Mouse (Mus musculus): ENCODE measurements at regions not wholly inside any gene's neighbourhood (a gene's known extent, or its start where the extent isn't known, plus 50 kb on each side); places are given as distances from the start of the nearest gene placed in this dataset.

GRCm38 (mm10) chr4:73051511-73051910 lies 199.1 kb upstream of the Aldoart1 start:
- no peak for DNase-seq (ENCODE audit: low read depth, low spot score)

DNA sequence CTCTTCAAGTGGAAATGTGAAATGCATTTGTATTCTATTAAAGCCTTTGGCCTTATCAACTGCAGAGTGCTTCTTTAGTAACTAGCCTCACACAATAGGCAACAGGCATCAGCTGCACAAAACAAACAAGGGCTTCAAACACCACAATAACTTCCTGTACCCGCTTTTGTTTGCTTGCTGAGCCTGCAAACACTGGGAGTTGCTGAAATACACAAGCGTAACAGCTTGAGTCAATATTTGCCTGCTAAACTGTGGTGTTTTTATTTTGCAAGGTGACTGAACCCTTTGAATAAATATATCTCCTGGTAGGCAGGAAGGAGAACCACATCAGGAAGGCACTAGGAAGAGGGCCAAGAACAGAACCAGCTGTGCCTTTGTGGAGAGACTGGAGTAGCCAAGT lies 195.4 kb upstream of the Aldoart1 start:
- DNase-seq (ENCODE audit: low read depth, low spot score) = no peak

DNA sequence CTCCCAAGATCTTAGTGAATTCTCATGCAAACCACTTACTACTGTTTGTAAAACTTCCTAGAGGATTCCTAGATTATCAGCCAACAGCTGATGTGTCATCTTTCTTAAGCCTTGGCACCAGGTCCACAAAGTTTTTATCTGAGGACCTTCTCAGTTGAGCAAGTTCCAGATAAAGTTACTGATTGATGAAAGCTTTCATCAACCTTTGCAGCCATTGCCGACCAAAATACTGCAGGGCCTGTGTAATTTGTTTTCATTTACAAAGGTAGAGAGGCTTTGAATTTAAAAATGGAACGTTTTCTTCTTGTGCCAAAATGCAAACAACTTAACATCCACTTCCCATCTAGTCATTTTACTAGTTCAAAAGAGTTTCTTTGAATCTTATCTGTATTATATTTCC lies 191.9 kb upstream of the Aldoart1 start:
- DNase-seq (ENCODE audit: low read depth, low spot score) = no peak

DNA sequence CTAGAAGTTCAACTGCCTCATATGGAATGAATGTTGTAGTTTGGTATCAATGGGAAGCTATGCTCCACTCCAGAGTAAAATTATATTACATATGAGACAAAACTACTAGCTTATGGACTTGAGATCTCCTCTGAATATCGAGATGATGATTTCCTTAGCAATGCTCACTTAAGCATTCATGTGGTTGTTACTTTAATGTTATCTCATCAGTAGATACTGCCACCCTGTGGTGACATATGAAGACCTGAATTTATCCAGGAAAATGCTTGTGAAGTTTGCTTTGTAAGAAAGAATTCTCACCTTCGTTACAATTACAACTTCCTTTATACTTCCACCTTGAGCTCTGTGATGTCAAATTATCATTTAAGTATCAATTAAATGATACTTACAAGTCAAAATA lies 190.2 kb upstream of the Aldoart1 start:
- peak; percentile 30 for DNase-seq (ENCODE audit: low read depth, low spot score)

- DNase-seq (ENCODE audit: low read depth, low spot score) = no peak
These were observed 189.1 kb upstream of the Aldoart1 start for GRCm38 (mm10) chr4:73041486-73041885.

DNA sequence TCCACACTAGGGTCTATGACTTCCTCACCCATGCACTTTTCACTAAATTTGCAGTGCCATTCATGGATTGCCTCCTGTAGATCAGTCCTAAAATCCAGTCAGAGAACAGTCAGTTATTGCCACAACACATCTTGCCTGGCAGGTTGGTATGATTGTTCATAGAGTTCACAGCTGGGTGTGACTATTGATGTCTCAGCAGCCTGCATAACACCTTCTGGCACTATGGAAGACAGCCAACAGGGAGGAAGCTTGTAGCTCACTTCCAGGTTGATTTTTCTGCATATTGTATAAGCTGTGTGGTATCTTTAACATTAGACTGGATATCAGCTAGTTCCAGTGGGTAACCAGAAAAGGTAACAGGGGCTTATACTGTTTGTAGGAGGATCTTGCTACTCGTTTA lies 145.3 kb upstream of the Aldoart1 start:
- no peak for DNase-seq (ENCODE audit: low read depth, low spot score)

GRCm38 (mm10) chr4:72996102-72996501 lies 143.7 kb upstream of the Aldoart1 start:
- no peak for DNase-seq (ENCODE audit: low read depth, low spot score)

GRCm38 (mm10) chr4:72946369-72946981 lies 94.0 kb upstream of the Aldoart1 start:
- DNase-seq (ENCODE audit: low read depth, low spot score) = no peak

GRCm38 (mm10) chr4:72923396-72923795 lies 71.0 kb upstream of the Aldoart1 start:
- no peak for DNase-seq (ENCODE audit: low read depth, low spot score)

- no peak for DNase-seq (ENCODE audit: low read depth, low spot score)
These were observed 62.6 kb upstream of the Aldoart1 start for GRCm38 (mm10) chr4:72914991-72915390.

All from ZHBTc4 (cell line).